Mouse (Mus musculus): Measurements from ENCODE around the gene C1qtnf6. TPM values are rescaled to one million over a fixed set of nuclear protein-coding genes. Genes with fewer than 3 reads are reported as not detected.

The C1qtnf6 gene
- polyA plus RNA-seq (2012; ENCODE audit: low replicate concordance), result 1.7 and 1.8 TPM in 2 replicates

GRCm38 (mm10) chr15:78530671-78531450 is at the start of gene C1qtnf6:
Gene C1qtnf6 (minus strand): TSS chr15:78531416.

DNA sequence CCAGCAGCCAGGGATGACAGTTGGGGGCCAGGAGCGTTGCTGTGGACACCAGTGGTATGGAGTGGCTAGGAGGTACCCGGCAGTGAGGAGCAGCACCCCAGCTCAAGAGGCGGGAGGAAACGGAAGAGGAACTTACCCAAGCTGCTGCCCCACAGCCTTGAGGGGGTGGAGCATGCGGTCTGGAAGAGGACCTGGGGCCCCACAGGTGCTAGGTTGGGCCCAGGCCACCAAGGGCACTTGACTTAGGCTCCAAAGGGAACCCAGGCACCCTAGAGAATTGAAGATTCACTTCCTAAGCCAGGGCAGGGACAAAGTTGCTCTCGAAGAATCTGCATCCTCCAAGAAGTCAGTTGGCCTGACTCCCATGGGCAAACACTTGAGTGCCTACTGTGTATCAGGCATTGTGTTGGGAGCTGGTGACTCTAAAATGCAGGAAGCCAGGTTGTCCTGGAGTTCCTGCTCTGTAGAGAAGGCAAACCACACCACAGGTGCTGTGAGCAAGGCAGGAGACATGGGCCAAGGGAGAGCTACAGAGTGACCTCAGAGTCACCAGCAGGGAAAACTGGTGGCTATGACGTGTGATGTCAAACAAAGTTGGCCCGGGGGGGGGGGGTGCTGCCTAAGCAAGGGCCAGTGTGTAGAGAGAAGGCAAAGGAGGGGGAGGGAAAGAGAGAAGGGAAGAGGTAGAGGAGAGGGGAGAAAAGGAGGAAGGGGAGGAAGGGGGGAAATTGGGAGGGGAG is 41.6 kb upstream of the C1qtnf6 start, which contains the start of gene Rac2:
Gene Rac2 (minus strand): TSS at position 126 of the 740 bp plus-strand sequence.

GRCm38 (mm10) chr15:78544561-78545001 is 13.4 kb upstream of the C1qtnf6 start, which contains the start of gene Sstr3:
Gene Sstr3 (minus strand): TSS chr15:78544685.

GRCm38 (mm10) chr15:78494968-78495406 is 36.2 kb downstream of the C1qtnf6 start, which contains the start of gene Il2rb:
Gene Il2rb (minus strand): TSS chr15:78495271.

Other genes with a start within 250 kb of the C1qtnf6 start
- gene Csf2rb2, start 225.7 kb downstream of the C1qtnf6 start, polyA plus RNA-seq (2012; ENCODE audit: low replicate concordance), result 13.9 and 82.5 TPM in 2 replicates
- gene Csf2rb, start 205.7 kb downstream of the C1qtnf6 start, polyA plus RNA-seq (2012; ENCODE audit: low replicate concordance), result 71.1 and 138 TPM in 2 replicates
- not detected in 2 replicates for gene Tex33, start 135.5 kb downstream of the C1qtnf6 start, polyA plus RNA-seq (2012; ENCODE audit: low replicate concordance)
- gene Tst, start 125.5 kb downstream of the C1qtnf6 start, polyA plus RNA-seq (2012; ENCODE audit: low replicate concordance), result 2.3 and 5.9 TPM in 2 replicates
- gene Mpst, start 125.0 kb downstream of the C1qtnf6 start, polyA plus RNA-seq (2012; ENCODE audit: low replicate concordance), result 71.3 and 114 TPM in 2 replicates
- 31.7 and 122 TPM in 2 replicates for gene Kctd17, start 102.9 kb downstream of the C1qtnf6 start, polyA plus RNA-seq (2012; ENCODE audit: low replicate concordance)
- gene Tmprss6, start 62.8 kb downstream of the C1qtnf6 start, polyA plus RNA-seq (2012; ENCODE audit: low replicate concordance), result 0.25 TPM in 1 of 2 replicates, not detected in the other
- gene Il2rb, start 36.1 kb downstream of the C1qtnf6 start, polyA plus RNA-seq (2012; ENCODE audit: low replicate concordance), result 94.2 and 157 TPM in 2 replicates
- not detected in 2 replicates for gene Sstr3, start 13.3 kb upstream of the C1qtnf6 start, polyA plus RNA-seq (2012; ENCODE audit: low replicate concordance)
- 266 and 1,162 TPM in 2 replicates for gene Rac2, start 41.4 kb upstream of the C1qtnf6 start, polyA plus RNA-seq (2012; ENCODE audit: low replicate concordance)
- gene Cyth4, start 65.6 kb upstream of the C1qtnf6 start, polyA plus RNA-seq (2012; ENCODE audit: low replicate concordance), result 100 and 114 TPM in 2 replicates
- 0.01 TPM in 1 of 2 replicates, not detected in the other for gene Elfn2, start 187.4 kb upstream of the C1qtnf6 start, polyA plus RNA-seq (2012; ENCODE audit: low replicate concordance)
- gene Mfng, start 242.1 kb upstream of the C1qtnf6 start, polyA plus RNA-seq (2012; ENCODE audit: low replicate concordance), result 95.0 and 108 TPM in 2 replicates